Mouse (Mus musculus): ENCODE measurements around the gene Ptges. TPM values are rescaled to one million over a fixed set of nuclear protein-coding genes. Genes with fewer than 3 reads are reported as not detected.

The Ptges gene
- polyA plus RNA-seq, 1 experiment from 2014 or later, result 4.2 TPM

DNA sequence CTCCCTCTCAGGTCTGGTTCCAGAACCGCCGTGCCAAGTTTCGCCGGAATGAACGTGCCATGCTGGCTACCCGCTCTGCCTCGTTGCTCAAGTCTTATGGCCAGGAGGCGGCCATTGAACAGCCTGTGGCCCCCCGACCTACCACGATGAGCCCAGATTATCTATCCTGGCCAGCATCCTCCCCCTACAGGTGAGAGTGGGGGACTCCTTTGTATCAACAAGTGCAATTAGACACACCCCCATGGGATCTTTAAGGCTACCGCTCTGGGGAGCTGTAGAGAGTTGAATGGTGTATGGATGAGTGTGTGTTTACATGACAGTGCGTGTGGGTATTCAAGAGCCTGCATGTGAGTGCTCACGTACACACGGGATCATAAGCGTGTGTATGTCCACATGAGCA lies 50.2 kb downstream of the Ptges start:
- Histone ChIP-seq H3K36me3 (ENCODE audit: control insufficient read depth, insufficient read depth, low read length) (no peaks in the 10 kb centered on the region), H3K27me3 (ENCODE audit: control insufficient read depth, insufficient read depth, low read length) (no peaks in the 10 kb centered on the region), H3K9ac (replicated peaks; ENCODE audit: low read length) (no peak overlapping the region), H3K27ac (replicated peaks; ENCODE audit: low read depth, low read length) (no peak overlapping the region), H3K4me1 (ENCODE audit: control insufficient read depth, insufficient read depth, low read length) (no peaks in the 10 kb centered on the region), H3K9me3 (ENCODE audit: control insufficient read depth, low read length) (no peaks in the 10 kb centered on the region), H3K4me3 (replicated peaks; ENCODE audit: low read depth, low read length) (no peak overlapping the region), H3K4me2 (ENCODE audit: low read length) (no peak overlapping the region)
- DNase-seq (no peak), ATAC-seq (ENCODE audit: low FRiP score, low TSS enrichment) (no peak)
- WGBS, result 93% methylated on average over 15 of the region's 15 CpGs

DNA sequence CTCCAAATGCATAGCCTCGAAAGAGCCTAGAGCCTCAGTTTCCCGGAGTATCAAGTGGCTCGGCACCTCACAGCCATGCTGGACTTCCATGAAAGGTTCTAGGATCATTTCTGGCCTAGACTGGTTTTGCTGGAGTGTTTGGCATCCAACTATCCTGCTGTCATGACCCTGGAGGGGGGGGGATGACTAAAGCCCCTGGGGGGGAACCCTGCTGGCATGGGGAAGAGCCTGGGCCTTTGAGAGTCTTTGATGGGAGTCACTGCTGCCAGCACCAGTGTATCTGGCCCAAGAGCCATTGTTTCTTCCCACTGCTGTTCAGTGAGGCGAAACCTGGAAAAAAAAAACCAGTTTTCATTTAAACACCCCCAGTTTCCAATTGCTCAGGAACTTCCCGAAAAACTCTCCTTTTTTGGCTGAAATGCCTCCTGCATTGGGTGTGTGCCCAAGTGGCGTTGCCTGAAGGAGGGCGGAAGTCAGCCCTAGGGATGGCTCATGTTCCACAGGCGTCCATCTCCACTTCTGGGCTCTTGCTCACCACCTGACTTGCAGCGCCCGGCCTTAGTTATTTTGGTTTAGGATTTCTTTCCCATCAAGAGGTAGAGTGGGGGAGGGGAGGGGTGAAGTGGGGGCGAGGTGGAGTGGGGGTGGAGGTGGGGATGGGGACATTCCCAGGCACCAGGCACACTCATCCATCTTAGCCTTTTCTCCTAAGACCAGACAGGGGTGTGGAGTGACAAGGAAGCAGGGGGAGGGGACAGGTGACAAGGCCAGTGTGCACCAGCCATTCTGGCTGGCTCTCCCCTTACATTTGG lies 53.8 kb downstream of the Ptges start:
- H3K4me1 ChIP-seq (ENCODE audit: control insufficient read depth, insufficient read depth, low read length), result no peaks in the 10 kb centered on the region
- no peaks in the 10 kb centered on the region for H3K27me3 ChIP-seq (ENCODE audit: control insufficient read depth, insufficient read depth, low read length)
- no peaks in the 10 kb centered on the region for H3K36me3 ChIP-seq (ENCODE audit: control insufficient read depth, insufficient read depth, low read length)
- no peak overlapping the region for H3K9ac ChIP-seq (replicated peaks; ENCODE audit: low read length)
- no peak overlapping the region for H3K4me3 ChIP-seq (replicated peaks; ENCODE audit: low read depth, low read length)
- H3K4me2 ChIP-seq (ENCODE audit: low read length), result no peak overlapping the region
- no peak overlapping the region for H3K27ac ChIP-seq (replicated peaks; ENCODE audit: low read depth, low read length)
- DNase-seq (no peak), ATAC-seq (ENCODE audit: low FRiP score, low TSS enrichment) (no peak)
- WGBS, result 49% methylated on average over 11 of the region's 11 CpGs
- H3K9me3 ChIP-seq (ENCODE audit: control insufficient read depth, low read length), result no peaks in the 10 kb centered on the region

DNA sequence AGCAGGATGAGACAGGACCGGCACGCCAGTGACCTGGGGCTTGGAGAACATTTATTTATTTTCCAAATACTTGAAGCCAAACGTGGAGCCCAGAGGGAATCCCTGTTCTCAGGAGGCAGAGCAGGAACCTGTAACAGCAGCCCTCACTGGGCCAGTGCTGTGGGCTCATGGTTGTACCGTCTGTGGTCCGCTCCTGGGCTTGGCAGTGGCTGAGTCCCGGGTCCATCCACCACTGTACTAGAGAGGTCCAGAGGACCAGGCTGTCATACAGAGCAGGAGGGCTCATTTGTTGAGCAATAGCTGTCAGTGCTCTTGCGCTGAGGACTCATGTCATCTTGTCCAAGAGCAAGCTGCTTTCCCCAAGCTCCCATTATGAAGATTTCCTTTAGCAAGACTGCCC lies 54.6 kb downstream of the Ptges start:
- no peaks in the 10 kb centered on the region for H3K9me3 ChIP-seq (ENCODE audit: control insufficient read depth, low read length)
- H3K4me2 ChIP-seq (ENCODE audit: low read length), result no peak overlapping the region
- H3K27me3 ChIP-seq (ENCODE audit: control insufficient read depth, insufficient read depth, low read length), result no peaks in the 10 kb centered on the region
- ATAC-seq (ENCODE audit: low FRiP score, low TSS enrichment) (no peak), DNase-seq (no peak)
- H3K36me3 ChIP-seq (ENCODE audit: control insufficient read depth, insufficient read depth, low read length), result no peaks in the 10 kb centered on the region
- no peaks in the 10 kb centered on the region for H3K4me1 ChIP-seq (ENCODE audit: control insufficient read depth, insufficient read depth, low read length)
- no peak overlapping the region for H3K27ac ChIP-seq (replicated peaks; ENCODE audit: low read depth, low read length)
- 74% methylated on average over 7 of the region's 7 CpGs for WGBS
- H3K4me3 ChIP-seq (replicated peaks; ENCODE audit: low read depth, low read length), result no peak overlapping the region
- no peak overlapping the region for H3K9ac ChIP-seq (replicated peaks; ENCODE audit: low read length)

DNA sequence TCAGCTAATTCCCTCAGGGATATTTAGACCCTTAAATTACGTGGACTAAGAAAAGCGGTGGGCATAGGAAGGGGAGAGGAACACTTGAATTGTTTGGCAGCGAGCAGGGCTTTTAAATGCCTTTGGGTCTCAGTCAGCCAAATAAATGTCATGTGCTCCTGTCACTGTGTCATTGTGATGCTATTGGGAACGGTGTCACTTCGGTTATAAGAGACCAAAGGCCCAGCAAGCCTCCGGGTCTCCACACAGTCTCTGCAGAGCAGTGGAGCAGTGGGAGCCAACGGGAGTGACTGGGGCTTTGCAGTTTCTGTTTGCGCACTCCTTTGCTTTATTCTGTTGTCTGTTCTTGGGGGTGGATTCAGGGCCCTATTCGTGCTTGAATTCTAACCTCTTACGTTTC lies 55.2 kb downstream of the Ptges start:
- WGBS, result 19% methylated on average over 10 of the region's 10 CpGs
- H3K27ac ChIP-seq (replicated peaks; ENCODE audit: low read depth, low read length), result no peak overlapping the region
- ATAC-seq (ENCODE audit: low FRiP score, low TSS enrichment), result no peak

DNA sequence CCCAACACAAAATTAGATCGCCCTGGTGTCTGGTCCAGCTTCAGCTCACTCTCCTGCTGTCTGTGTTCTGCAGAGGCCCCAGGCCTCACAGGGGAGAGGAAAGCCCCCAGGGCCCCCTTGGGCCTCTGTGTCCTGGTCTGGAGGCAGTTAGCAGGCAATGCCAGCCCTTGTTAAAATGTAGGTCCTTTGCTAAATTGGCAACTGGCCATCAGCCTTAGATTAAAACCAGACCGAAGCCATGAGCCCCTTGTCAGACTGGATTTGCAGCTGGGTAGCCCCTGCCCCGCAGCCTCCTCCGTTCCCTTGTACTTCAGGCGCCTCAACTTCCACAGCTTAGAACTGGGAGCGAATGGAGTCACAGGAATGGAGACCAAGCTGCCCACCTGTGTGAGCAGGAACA lies 57.0 kb downstream of the Ptges start:
- no peak overlapping the region for H3K27ac ChIP-seq (replicated peaks; ENCODE audit: low read depth, low read length)
- ATAC-seq (ENCODE audit: low FRiP score, low TSS enrichment) (no peak), DNase-seq (no peak)
- no peaks in the 10 kb centered on the region for H3K27me3 ChIP-seq (ENCODE audit: control insufficient read depth, insufficient read depth, low read length)
- no peaks in the 10 kb centered on the region for H3K9me3 ChIP-seq (ENCODE audit: control insufficient read depth, low read length)
- no peak overlapping the region for H3K9ac ChIP-seq (replicated peaks; ENCODE audit: low read length)
- H3K4me3 ChIP-seq (replicated peaks; ENCODE audit: low read depth, low read length), result no peak overlapping the region
- WGBS, result 78% methylated on average over 6 of the region's 6 CpGs
- no peak overlapping the region for H3K4me2 ChIP-seq (ENCODE audit: low read length)
- no peaks in the 10 kb centered on the region for H3K4me1 ChIP-seq (ENCODE audit: control insufficient read depth, insufficient read depth, low read length)
- H3K36me3 ChIP-seq (ENCODE audit: control insufficient read depth, insufficient read depth, low read length), result no peaks in the 10 kb centered on the region

More for the DNA sequence above, 55.2 kb downstream of the Ptges start:
- Histone ChIP-seq H3K27me3 (ENCODE audit: control insufficient read depth, insufficient read depth, low read length) (no peaks in the 10 kb centered on the region), H3K9me3 (ENCODE audit: control insufficient read depth, low read length) (no peaks in the 10 kb centered on the region), H3K36me3 (ENCODE audit: control insufficient read depth, insufficient read depth, low read length) (no peaks in the 10 kb centered on the region), H3K4me1 (ENCODE audit: control insufficient read depth, insufficient read depth, low read length) (no peaks in the 10 kb centered on the region), H3K9ac (replicated peaks; ENCODE audit: low read length) (no peak overlapping the region), H3K4me2 (ENCODE audit: low read length) (no peak overlapping the region), H3K4me3 (replicated peaks; ENCODE audit: low read depth, low read length) (no peak overlapping the region)
- no peak for DNase-seq

DNA sequence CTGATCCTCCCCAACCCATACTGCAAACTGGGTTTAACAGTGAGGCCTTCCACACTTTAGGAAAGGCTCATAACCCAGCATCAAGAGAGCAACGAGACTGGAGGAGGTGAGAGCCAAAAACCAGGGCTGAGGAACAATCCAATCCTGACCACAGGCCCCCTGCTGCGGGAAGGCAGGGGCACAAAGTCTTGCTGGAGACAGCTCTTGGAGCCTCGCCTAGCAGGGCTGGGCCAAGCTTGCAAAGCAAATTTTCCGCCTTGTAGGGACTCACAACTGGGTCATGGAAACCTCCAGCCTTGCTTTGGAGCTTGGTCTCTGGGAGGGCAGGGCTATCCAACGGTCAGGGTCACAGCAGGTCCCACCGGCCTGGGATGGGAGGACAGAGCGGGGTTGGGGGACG lies 58.8 kb downstream of the Ptges start:
- WGBS, result 62% methylated on average over 8 of the region's 8 CpGs
- ATAC-seq (ENCODE audit: low FRiP score, low TSS enrichment), result no peak
- Histone ChIP-seq H3K27ac (replicated peaks; ENCODE audit: low read depth, low read length) (no peak overlapping the region), H3K27me3 (ENCODE audit: control insufficient read depth, insufficient read depth, low read length) (no peaks in the 10 kb centered on the region), H3K4me1 (ENCODE audit: control insufficient read depth, insufficient read depth, low read length) (no peaks in the 10 kb centered on the region), H3K36me3 (ENCODE audit: control insufficient read depth, insufficient read depth, low read length) (no peaks in the 10 kb centered on the region), H3K9me3 (ENCODE audit: control insufficient read depth, low read length) (no peaks in the 10 kb centered on the region), H3K4me2 (ENCODE audit: low read length) (no peak overlapping the region), H3K9ac (replicated peaks; ENCODE audit: low read length) (no peak overlapping the region), H3K4me3 (replicated peaks; ENCODE audit: low read depth, low read length) (no peak overlapping the region)
- no peak for DNase-seq

DNA sequence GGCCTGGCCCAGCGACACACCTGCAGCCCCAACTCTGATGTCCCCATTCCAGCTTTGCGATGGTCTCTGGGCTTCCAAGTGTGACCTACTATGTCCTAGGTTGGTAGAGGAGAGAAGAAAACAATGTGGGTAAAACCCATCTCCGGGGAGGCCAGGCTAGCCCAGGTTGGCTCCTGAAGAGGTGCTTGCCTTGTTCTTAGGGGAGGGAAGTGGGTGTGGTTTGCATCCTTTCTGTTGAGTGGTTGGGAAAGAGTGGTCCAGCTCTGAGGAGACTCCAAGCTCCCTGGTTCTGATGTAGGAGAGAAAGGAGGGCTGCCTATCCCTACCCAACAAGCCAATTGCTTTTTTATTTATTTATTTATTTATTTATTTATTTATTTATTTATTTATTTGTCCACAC lies 64.2 kb downstream of the Ptges start:
- DNase-seq (no peak), ATAC-seq (ENCODE audit: low FRiP score, low TSS enrichment) (no peak)
- Histone ChIP-seq H3K9ac (replicated peaks; ENCODE audit: low read length) (no peak overlapping the region), H3K4me3 (replicated peaks; ENCODE audit: low read depth, low read length) (no peak overlapping the region), H3K4me1 (ENCODE audit: control insufficient read depth, insufficient read depth, low read length) (0 out of 2 replicates have a peak, but pooled peaks cover 4% of the 10 kb centered on the region), H3K36me3 (ENCODE audit: control insufficient read depth, insufficient read depth, low read length) (no peaks in the 10 kb centered on the region), H3K27ac (replicated peaks; ENCODE audit: low read depth, low read length) (no peak overlapping the region), H3K9me3 (ENCODE audit: control insufficient read depth, low read length) (no peaks in the 10 kb centered on the region), H3K4me2 (ENCODE audit: low read length) (no peak overlapping the region; the same call in 1 of the 2 replicates), H3K27me3 (ENCODE audit: control insufficient read depth, insufficient read depth, low read length) (peaks cover 15% of the 10 kb centered on the region; the same call in 1 of the 2 replicates)
- WGBS, result 48% methylated on average over 3 of the region's 3 CpGs

DNA sequence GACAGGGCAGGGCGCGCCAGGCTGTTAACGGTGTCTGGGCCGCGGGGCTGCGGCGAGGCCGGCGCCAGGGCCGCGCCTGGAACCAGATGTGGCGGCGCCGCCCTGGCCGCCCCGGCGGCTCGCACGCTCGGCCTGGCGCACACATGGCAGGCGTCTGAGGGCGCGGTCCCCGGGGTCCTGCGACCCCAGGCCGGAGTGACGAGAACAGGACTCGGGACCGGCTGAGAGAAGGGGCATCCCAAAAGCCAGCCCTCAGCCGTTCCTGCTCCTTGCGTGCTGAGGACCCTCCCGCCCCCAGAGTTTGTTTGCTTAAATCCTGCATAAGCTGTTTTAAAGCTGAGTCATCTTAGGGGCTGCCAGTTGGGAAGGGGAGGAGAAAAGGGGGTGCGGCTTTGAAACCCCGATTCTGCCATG lies 64.7 kb downstream of the Ptges start:
- H3K9ac ChIP-seq (replicated peaks; ENCODE audit: low read length), result peak overlapping the region; percentile 23; the same call in 1 of the 2 replicates
- 0 out of 2 replicates have a peak, but pooled peaks cover 4% of the 10 kb centered on the region for H3K4me1 ChIP-seq (ENCODE audit: control insufficient read depth, insufficient read depth, low read length)
- 2% methylated on average over 35 of the region's 35 CpGs for WGBS
- H3K9me3 ChIP-seq (ENCODE audit: control insufficient read depth, low read length), result no peaks in the 10 kb centered on the region
- no peak overlapping the region for H3K27ac ChIP-seq (replicated peaks; ENCODE audit: low read depth, low read length)
- H3K36me3 ChIP-seq (ENCODE audit: control insufficient read depth, insufficient read depth, low read length), result no peaks in the 10 kb centered on the region
- ATAC-seq (ENCODE audit: low FRiP score, low TSS enrichment), result no peak
- H3K4me2 ChIP-seq (ENCODE audit: low read length), result peak overlapping the region; percentile 50
- peak overlapping the region; percentile 23; the same call in 1 of the 2 replicates for H3K4me3 ChIP-seq (replicated peaks; ENCODE audit: low read depth, low read length)
- H3K27me3 ChIP-seq (ENCODE audit: control insufficient read depth, insufficient read depth, low read length), result peaks cover 15% of the 10 kb centered on the region; the same call in 1 of the 2 replicates
- peak; percentile 24 for DNase-seq

DNA sequence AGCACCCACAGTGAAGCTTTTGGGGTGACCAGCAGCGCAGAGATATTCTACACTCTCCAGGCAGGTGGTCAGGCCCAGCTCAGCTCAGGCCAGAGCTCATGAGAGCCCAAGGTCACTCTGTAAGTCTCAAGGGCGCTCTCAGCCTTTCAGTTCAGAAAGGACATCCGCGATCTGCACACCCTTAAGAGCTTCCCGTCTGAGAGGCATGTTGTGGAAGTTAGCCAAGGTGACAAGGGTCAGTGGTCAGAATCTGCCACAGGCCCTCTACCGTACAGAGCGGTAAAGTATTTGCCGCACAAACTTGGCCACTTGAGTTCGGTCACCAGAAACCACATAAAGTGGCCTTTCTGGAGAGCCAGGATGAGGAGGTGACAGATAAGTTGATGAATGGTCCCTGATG lies 66.1 kb downstream of the Ptges start:
- no peaks in the 10 kb centered on the region for H3K36me3 ChIP-seq (ENCODE audit: control insufficient read depth, insufficient read depth, low read length)
- WGBS, result 91% methylated on average over 9 of the region's 9 CpGs

More for the DNA sequence above, 66.1 kb downstream of the Ptges start:
- Histone ChIP-seq H3K27me3 (ENCODE audit: control insufficient read depth, insufficient read depth, low read length) (peaks cover 15% of the 10 kb centered on the region; the same call in 1 of the 2 replicates), H3K4me1 (ENCODE audit: control insufficient read depth, insufficient read depth, low read length) (0 out of 2 replicates have a peak, but pooled peaks cover 4% of the 10 kb centered on the region), H3K9me3 (ENCODE audit: control insufficient read depth, low read length) (no peaks in the 10 kb centered on the region), H3K4me3 (replicated peaks; ENCODE audit: low read depth, low read length) (no peak overlapping the region), H3K4me2 (ENCODE audit: low read length) (no peak overlapping the region), H3K27ac (replicated peaks; ENCODE audit: low read depth, low read length) (no peak overlapping the region), H3K9ac (replicated peaks; ENCODE audit: low read length) (no peak overlapping the region)
- no peak for DNase-seq
- no peak for ATAC-seq (ENCODE audit: low FRiP score, low TSS enrichment)

Data from midbrain, embryonic 14.5 days (tissue).